Mouse (Mus musculus) lung, postnatal 25 days (tissue): Measurements from ENCODE around the gene Zfp266.

Experiments
- DNase-seq: peaks from one replicate; pipeline ENCODE4 v3.0.0; 2022; ENCODE audit warnings: low spot score

The Zfp266 gene

DNA sequence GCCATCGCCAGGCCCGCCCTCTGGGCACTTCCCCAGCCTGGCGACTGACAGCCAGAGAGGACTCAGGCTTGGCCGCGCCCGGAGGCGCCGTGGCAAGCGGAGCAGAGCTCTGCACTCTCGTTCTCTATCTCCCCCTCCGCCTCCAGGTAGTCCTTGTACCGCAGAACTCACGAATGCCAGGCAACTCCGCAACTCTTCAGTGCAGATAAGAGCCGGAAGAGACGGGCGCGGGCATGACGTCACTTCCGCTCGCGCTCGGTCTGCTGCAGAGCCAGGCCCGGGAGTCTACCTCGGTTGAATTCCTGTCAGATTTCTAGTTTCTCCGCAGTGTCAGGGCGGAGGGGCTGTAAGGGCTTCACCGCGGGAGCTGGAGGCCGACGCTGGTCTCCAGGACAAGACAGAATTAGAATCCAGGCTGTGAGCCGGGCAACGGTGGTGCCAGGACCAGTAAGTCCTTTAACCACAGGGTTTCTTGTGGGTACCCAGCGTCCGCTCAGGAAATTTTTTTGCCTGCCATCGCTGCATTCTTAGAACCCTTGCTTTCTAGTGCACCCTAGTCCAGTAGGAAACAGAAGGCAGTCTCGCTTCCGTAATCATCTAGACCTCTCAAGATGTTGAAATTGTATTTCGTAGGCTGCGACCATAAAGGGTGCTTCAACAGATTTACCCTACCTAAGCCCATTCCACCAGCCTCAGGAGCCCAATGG lies 28.5 kb downstream of the Zfp266 start, which contains the start of gene Zfp426:
Gene Zfp426 (minus strand): TSS at position 220 of the 707 bp plus-strand sequence.
- peak; percentile 90 for DNase-seq

DNA sequence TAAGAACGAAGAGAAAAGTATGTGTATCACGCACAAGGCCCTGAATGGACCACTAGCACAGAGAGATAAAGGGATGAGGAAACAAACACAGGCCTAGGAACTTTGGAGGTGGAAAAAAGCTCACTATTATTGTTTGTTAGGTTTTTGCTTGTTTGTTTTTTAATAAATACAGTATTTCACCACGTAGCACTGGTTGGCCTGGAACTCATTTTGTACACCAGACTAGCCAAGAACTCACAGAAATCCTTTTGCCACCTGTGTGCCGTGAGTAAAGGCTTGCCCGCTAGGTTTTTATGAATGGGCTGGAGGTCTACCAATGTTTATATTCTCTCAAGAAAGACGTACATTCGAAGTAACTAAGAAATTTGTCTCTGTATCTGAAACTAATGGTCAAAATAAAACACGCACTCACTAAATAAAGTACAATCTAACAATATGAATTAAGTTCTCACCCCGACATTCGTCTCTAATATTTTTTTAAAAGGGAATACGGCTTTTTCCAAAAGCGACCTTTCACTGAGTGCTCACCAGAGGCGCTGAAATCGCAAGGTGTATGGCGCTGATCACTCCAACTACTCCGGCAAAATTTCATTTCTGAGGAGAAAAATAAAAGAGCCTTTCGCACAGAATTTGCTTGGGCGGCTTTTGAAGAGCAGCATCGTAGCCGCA lies 29.2 kb downstream of the Zfp266 start:
- no peak for DNase-seq

DNA sequence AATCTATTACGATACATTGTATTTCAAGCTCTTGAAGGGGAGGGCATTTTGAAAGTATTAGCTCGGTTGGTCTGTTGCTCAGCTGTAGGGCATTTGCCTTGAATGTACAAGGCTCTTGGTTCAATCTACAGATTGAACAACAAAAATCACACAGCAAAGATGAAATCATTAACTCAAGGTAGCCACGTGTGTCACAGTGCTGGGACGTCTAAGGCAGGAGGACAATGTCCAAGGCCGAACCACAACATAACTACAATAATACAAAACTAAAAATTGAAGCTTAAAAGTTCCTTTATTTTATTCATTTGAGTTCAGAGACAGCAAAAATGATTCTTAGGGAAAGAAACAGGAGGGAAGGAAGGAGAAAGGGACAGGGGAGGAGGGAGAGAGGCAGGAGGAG lies 31.7 kb downstream of the Zfp266 start:
- DNase-seq = no peak

DNA sequence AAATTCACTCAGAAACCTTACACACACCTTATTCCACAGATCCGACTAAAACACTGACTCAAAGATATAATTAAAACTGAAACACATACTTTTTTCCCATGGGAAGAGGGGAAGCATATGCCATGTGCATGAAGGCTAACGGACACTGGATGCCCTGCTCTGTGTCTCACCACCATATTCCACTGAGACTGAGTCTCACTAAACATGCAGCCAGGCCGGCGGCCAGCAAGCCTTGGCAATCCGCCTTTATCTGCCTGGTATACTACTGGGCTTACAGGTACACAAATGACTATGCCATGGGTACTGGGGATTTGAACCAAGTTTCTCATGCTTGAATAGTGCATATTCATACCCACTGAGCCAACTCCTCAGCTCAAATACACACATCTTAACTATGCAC lies 41.8 kb downstream of the Zfp266 start:
- DNase-seq = no peak

- no peak for DNase-seq
Observed at GRCm38 (mm10) chr9:20476632-20477031, 44.6 kb downstream of the Zfp266 start.

DNA sequence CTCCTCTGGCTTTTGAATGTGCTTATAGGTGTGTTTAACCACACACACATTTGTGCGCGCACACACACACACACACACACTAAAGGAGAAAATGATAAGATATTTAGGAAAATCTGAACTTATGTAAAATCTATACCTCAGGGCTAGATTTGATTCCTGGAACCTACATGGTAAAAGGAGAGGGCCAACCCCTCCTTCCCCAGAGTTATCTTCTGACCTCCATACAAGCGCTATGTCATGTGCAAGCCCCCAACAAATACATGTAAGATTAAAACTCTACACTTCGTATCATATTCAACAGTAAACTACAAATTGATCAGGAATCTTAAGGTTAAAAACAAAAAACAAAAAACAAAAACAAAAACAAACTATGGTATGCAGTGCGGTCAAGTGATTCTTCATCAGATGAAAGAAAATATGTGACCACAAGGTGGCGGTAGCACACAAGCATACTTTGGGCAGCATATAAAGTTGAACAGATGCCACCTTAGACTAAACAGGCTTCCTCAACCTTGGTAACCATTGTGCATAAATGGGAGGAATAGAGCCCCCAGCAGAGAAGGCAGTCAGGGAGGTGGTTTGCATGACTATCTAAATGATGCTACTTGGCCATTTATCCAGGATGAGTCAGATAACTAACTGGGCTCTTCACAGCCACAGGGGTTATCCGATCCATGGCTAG lies 54.3 kb downstream of the Zfp266 start:
- peak; percentile 69 for DNase-seq

DNA sequence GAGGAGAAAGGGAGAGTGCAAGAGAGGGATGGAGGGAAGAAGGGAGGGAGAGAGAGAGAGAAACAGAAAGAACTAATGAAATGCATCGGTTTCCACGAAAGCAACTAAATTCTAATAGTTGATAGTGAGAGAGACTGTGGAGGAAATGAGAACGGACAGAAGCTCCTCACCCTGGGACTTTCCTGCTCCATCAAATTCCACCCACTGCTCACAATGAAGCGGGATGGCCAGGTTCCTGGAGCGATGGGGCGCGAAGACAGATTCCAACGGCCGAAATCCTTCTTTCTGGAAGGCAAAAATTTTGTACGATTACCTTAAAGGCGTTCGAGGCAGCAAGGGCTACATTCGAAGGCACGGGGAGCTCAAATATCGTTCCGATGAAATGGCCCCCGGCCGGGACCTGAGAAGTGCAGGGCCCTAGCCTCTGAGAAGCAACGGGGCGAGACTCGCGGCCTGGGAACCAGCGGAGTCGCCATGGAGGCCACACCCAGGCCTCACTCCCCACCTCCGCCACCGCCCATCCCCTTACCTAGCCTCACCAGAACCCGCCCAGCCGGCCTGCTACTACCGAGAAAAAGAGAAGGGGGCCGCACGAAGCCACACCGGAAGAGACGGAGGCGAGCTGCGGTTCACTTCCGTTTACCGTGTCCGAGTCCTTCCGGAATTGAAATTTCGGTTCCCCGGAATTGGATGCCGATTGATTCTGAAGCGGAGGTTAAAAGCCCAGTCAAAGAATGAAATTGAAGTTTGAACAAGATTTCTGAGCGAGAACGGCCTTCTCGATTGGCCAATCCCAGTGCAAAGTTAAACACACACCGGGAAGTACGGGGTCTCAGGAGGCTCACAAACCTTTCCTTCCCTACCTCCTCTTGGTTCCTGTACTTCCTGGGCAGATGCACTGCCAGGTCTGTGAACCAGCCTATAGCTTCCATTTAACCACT lies 61.6 kb downstream of the Zfp266 start, which contains the start of gene Zfp26:
Gene Zfp26 (minus strand): TSS at position 786 of the 941 bp plus-strand sequence.
- DNase-seq = peak; percentile 79

GRCm38 (mm10) chr9:20453647-20454046 lies 67.6 kb downstream of the Zfp266 start:
- DNase-seq = no peak

GRCm38 (mm10) chr9:20451493-20451892 lies 69.7 kb downstream of the Zfp266 start:
- DNase-seq = no peak
